Mouse (Mus musculus) brain, embryonic 14.5 days (tissue): ENCODE results near the gene Tapt1.

ENCODE experiments used
- CTCF ChIP-seq: fragments of 200-500 bp; IDR thresholded peaks from 2 replicates; pipeline ENCODE4 v1.5.1; 2012; ENCODE audit warnings: inconsistent platforms, mild to moderate bottlenecking, moderate library complexity, borderline replicate concordance; ENCODE audit not compliant: insufficient read depth, insufficient read length; ENCODE audit errors: extremely low read depth
- POLR2A ChIP-seq: fragments of 200-500 bp; IDR thresholded peaks from 2 replicates; pipeline ENCODE4 v1.6.1; 2012; ENCODE audit warnings: mild to moderate bottlenecking, inconsistent platforms, borderline replicate concordance; ENCODE audit not compliant: poor library complexity, insufficient read depth, insufficient read length, severe bottlenecking; ENCODE audit errors: extremely low read depth

DNA sequence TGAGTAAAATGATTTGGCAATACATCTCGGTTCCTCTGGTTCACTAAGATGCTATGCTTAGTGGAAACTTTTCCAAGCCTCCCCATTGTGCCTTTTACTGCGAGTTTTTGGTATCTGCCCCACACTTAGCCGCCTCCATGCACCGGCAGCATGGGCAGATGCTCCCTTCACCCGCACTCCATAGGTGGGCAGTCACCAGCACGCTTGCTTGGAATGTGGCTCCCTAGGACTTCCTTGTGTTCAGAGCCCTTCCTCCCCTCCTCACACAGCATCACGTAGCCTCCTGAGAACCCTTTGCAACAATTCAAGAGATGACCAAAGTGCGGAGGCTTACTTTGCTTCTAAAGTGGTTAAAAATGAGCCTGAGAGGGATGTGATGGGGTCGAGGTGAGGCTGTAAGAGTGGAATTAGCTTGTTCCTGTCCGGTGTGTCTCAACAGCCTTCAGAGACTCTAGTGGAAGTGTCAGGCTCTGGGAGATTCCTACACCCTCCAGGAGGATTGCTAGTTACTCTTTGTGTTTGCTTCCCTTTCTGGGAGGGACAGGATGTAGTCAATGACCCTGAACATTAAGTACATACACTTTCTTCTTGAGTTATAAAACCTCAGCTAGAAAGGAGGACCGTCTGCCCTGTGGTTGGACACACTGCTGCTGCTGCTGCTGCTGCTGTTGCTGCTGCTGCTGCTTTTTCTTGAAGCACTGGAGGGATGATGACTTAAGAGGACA is 20.2 kb upstream of the Tapt1 start:
- TF ChIP-seq CTCF (no peak), POLR2A (no peak)
